Mouse (Mus musculus) adrenal gland, adult 18-20 months (tissue): ENCODE measurements around the gene Plppr3. TPM values are rescaled to one million over a fixed set of nuclear protein-coding genes. Genes with fewer than 3 reads are reported as not detected.

ENCODE experiments used
- DNase-seq, 2 experiments: peaks; one replicate each; pipeline ENCODE4 v3.0.0; 2021 to 2022; ENCODE audit warnings: low spot score in 2 of 2
- long read RNA-seq, 2 experiments: library from polyadenylated mRNA; stranded (forward); transcript quantifications; one replicate each; pipeline ENCODE4 v2.0.0; 2021
- total RNA-seq, 2 experiments: library from RNA; stranded (reverse); gene quantifications; 1 replicate in 1 of 2; 2 replicates in 1 of 2; pipeline ENCODE4 v1.2.3; 2021

Gene Plppr3
- 1 to 10 TPM; 1.4 to 2.8 TPM for total RNA-seq
- long read RNA-seq, experiment 1, partial matches to known transcripts, result 0 of 6 reads
- long read RNA-seq, experiment 1, other reads (novel, unspliced or antisense), result 5 of 6 reads
- long read RNA-seq, experiment 2, partial matches to known transcripts, result 0 of 2 reads
- long read RNA-seq, experiment 2, other reads (novel, unspliced or antisense), result 1 of 2 reads

DNA sequence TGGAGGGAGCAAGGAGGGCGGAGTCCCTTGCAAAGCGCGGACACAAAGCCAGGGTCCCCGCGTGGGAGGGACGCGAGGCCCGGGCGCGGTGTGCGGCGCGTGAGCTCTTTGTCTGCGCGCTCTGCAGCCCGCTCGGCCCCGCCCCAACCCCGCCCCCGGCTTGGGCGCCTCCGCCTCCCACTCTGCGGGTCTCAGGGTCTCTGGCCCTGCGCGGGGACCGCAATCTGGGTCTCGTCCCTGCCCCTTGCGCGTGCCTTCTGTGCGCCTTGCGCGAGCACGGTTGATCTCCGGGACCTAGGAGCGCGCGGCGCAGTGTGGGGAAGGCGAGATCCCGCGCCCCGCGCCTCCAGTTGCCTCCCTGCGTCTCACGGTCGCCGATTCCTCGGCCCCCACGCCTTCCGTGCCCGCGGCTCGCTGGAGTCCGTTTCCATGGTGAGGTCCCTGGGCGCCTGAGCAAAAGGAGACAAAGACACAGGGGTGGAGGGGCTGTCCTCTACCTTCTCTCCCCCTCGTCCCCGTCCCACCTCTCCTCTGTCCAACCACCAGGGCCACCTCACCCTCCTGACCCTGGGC lies at the start of gene Plppr3, which contains the start of gene Prtn3:
Plppr3 (minus strand) TSS at position 345 of the 573 bp plus-strand sequence.
Prtn3 (plus strand) TSS at position 187 of the 573 bp plus-strand sequence.
- no peak for DNase-seq

DNA sequence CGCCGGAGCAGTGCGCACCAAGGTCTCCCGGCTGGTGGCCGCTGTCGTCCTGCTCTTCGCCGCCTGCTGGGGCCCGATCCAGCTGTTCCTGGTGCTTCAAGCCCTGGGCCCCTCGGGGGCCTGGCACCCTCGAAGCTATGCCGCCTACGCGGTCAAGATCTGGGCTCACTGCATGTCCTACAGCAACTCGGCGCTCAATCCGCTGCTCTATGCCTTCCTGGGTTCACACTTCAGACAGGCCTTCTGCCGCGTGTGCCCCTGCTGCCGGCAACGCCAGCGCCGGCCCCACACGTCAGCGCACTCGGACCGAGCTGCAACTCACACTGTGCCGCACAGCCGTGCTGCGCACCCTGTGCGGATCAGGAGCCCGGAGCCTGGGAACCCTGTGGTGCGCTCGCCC lies 47.1 kb upstream of the Plppr3 start:
- no peak for DNase-seq

GRCm38 (mm10) chr10:79920958-79921535 lies 46.6 kb upstream of the Plppr3 start, which contains the start of gene R3hdm4:
Gene R3hdm4 (minus strand): TSS chr10:79921208.
- DNase-seq, result no peak

- DNase-seq, result no peak
Observed at GRCm38 (mm10) chr10:79920056-79920890, 45.8 kb upstream of the Plppr3 start.

DNA sequence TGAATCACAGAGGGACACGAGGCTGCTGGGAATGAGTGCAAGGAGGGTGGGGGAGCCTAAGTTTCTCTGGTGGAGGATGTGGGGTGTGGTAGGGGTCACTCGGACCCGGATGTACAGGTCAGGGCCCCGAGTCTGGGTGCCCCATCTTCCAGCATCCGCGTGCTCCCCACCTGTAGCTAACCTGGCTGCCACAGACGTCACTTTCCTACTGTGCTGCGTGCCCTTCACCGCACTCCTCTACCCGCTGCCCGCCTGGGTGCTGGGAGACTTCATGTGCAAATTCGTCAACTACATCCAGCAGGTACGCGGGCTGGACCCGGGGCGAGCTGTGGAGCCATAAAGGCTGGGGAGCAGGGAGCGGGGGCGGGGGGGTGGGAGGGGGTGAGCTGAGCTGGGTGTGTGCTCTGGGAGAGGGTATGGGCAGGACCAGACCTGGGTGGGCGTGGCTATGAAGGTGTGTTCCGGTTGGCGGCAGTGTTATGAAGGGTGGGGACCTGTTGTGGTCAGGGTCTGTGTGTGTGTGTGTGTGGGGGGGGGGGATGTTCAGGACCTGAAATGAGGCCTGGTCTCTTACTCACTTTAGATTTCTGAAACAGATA lies 44.9 kb upstream of the Plppr3 start:
- DNase-seq, result no peak

DNA sequence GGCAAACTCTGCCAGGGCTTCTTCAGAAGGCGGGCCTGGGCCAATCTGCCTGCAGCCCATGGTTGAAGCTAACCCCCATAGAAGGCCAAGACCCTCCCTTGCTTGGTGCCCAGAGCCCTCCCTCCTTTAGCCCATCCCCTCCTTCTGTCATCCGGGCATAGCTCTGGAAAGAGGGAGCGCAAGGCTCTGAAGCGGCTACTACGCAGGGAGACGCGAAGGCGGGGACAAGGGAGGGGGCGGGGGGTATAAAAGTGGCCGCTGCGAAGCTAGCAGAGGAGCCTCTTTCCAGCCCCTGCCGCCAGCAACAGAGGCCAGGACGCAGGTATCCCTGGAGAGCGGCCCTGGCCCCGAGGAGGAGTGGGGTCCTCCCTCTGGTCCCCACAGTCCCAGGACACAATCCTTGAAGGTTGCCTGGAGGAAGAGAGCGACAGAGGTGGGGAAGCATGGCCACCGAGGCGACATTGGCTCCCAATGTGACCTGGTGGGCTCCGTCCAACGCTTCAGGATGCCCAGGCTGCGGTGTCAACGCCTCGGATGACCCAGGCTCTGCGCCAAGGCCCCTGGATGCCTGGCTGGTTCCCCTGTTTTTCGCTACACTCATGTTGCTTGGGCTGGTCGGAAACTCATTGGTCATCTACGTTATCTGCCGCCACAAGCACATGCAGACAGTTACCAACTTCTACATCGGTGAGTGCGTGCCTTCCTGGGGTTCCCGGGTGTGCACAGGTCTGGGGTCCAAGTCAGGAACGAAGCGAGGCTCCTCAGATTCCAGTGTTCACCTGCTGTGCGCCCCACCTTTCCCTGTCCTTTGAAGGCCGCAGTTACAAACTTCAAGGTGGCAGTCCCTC lies 44.0 kb upstream of the Plppr3 start:
- no peak for DNase-seq

- DNase-seq, result no peak
Observed at GRCm38 (mm10) chr10:79917532-79918100, 43.2 kb upstream of the Plppr3 start.

GRCm38 (mm10) chr10:79916808-79917531 lies 42.5 kb upstream of the Plppr3 start, which contains the start of gene Kiss1r:
Gene Kiss1r (plus strand): TSS chr10:79916971.
- DNase-seq, result peak; percentile 90 to 92

GRCm38 (mm10) chr10:79916081-79916480 lies 41.6 kb upstream of the Plppr3 start:
- no peak for DNase-seq

DNA sequence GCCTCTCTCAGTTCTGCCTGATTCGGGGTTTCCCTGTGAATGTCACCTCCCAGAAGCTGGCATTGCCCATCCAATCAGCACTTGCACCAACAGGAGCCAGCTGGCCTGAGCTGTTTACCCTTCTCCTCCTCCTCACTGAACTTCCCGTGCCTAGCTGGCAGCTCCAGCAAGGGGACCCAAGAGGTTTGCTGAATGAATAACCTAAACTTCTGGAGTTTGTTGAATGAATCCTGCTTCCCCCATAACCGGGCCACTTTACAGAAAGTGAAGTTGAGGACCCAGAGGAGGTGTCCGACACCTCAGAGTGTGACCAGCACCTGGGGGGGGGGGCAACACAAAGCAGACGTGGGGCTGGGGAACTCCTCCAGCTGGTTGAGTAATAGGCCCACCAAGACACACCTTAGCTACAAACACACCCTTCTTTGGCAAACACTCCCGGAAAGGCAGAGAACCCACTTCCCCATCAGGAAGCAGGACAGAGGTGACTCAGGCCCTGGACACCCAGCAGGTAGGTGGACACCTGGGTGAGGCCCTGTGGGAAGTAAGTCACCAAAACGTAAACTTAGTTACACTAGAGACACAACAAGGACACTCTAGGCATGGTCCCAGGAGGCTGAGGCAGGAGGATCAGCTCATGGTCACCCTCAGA lies 40.6 kb upstream of the Plppr3 start:
- DNase-seq, result no peak

GRCm38 (mm10) chr10:79914131-79914947 lies 39.9 kb upstream of the Plppr3 start:
- no peak for DNase-seq

DNA sequence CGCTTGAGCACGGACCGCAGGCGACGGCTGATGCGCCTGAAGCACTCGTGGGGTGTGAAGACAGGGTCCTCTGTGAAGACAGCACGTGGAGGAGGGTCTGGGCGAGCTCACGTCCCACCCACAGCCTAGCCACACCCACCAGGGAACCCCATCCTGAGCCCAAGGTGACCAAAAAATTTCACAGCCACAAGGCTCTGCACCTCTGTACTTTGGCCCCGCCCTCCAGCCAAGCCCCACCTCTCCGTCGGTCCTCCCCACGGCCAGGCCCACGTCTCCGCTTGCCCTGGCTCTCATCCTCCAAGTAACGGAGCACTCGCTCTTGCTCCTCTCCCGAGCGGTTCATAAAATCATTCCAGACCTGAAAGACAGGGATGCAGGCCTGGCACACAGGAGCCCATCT lies 38.0 kb upstream of the Plppr3 start:
- no peak for DNase-seq

DNA sequence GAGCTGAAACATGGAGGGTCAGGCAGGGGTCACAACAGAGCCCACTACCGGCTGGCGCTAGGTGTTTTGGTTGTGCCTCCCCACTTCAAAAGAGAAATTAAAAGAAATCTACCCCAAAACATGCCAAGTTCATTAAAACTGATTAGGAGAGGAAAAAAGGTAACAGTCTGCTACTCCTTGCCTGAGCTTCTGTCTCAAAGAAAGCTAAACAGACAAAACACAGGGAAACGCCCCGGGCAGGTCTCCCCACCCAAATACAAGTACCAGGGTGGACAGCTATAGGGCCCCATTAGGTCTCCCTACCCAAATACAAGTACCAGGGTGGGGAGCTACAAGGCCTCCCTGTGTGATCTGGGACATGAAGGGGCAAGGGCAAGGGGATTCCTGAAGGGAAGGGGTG lies 36.1 kb upstream of the Plppr3 start, which contains the start of gene Gm26602:
Gm26602 (plus strand) TSS at position 301 of the 400 bp plus-strand sequence.
- DNase-seq, result no peak

DNA sequence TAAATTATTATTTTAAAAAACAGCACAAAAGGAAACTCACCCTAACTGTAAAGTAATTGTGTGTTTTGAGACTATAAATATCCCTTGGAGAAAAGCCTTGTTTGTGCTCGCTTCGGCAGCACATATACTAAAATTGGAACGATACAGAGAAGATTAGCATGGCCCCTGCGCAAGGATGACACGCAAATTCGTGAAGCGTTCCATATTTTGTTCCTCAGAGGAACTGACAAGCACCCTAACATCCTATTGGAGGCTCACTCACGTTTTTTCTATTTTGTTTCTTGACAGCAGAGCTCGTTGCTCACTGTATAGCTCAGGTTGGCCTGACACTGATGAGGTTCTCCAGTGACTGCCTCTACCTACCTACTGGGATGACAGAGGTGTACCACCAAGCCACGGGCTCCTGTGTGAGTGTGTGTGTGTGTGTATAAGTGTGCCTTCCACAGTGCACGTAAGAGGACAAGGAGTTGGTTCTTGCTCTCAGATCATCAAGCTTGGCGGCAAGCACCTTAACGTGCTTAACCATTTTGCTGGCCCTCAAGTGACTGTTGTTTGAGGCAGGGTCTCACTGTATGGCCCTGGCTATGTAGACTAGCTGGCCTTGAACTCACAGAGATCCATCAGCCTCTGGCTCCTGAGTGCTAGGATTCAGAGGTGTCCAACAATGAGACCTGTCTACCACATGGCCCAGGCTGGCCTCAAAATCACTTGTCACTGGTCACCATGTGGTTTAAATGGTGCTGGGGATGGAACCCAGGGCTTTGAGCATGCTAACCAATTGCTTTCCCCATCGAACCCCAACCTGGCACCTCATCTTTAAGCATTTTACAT lies 34.9 kb upstream of the Plppr3 start:
- DNase-seq, result no peak

- DNase-seq, result peak; percentile 94 to 95
Observed at GRCm38 (mm10) chr10:79908167-79909091, 34.0 kb upstream of the Plppr3 start, which contains the start of gene Med16. Gene Med16 (minus strand): TSS chr10:79908923.

DNA sequence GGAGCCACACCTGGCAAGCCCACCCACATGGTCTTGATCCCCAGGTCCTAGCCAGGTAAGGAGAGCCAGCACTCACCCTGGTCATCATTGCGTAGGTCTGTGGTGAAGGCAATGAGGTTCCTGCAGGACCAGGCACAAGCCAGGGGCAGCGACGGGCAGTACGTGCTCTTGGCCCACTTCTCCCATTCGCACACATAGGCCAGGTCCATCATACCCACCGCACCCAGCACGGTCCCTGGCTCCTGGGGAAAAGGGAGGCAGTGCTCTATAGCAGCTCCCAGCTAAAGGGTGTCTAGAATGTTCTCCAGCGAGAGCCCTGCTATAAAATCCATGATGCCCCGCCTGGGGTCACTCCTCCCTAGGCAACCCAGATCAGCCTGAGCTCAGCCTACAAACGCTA lies 33.0 kb upstream of the Plppr3 start:
- DNase-seq, result no peak
